Mouse (Mus musculus): ENCODE measurements around the gene Notch2. TPM values are rescaled to one million over a fixed set of nuclear protein-coding genes. Genes with fewer than 3 reads are reported as not detected.
A peak's percentile ranks its signal among the peaks of the same experiment; 100 is the strongest.
"Not testable (repeated sequence)": the region's sequence is repeated elsewhere in the genome, so short reads cannot be mapped to it uniquely, and the experiment has no call there.

Gene Notch2
- polyA plus RNA-seq, 1 experiment from 2014 or later: 10.6 TPM

GRCm38 (mm10) chr3:98046305-98046704, 33.0 kb downstream of the Notch2 start:
- Histone ChIP-seq H3K4me1 (replicated peaks; ENCODE audit: control insufficient read depth, insufficient read depth) (0 out of 2 replicates have a peak, but pooled peaks cover 3% of the 10 kb centered on the region), H3K27me3 (ENCODE audit: control insufficient read depth, insufficient read depth, low read length) (no peaks in the 10 kb centered on the region), H3K9me3 (ENCODE audit: control insufficient read depth, low read length) (no peaks in the 10 kb centered on the region), H3K36me3 (ENCODE audit: control insufficient read depth, insufficient read depth, low read length) (no peaks in the 10 kb centered on the region), H3K4me3 (ENCODE audit: low read depth, low read length) (no peak overlapping the region), H3K9ac (ENCODE audit: low read length) (no peak overlapping the region), H3K4me2 (replicated peaks; ENCODE audit: low read depth) (no peak overlapping the region), H3K27ac (replicated peaks) (0 out of 2 replicates have a peak overlapping the region, but pooled peaks have one; percentile 1)
- TF ChIP-seq CTCF (IDR thresholded peaks at IDR 0.05; ENCODE audit: low read depth): no peak
- no peak for TF ChIP-seq EP300 (optimal IDR thresholded peaks at IDR 0.05)
- 70% methylated on average over 8 of the region's 8 CpGs for WGBS
- DNase-seq (ENCODE audit: low spot score): no peak
- ATAC-seq (ENCODE audit: low FRiP score, low TSS enrichment): peak; percentile 19; the same call in 1 of the 2 replicates

- H3K27me3 ChIP-seq (ENCODE audit: control insufficient read depth, insufficient read depth, low read length): no peaks in the 10 kb centered on the region
Observed at GRCm38 (mm10) chr3:98049671-98050070, 36.3 kb downstream of the Notch2 start.

GRCm38 (mm10) chr3:98050086-98050485, 36.8 kb downstream of the Notch2 start:
- not testable (repeated sequence) for H3K36me3 ChIP-seq (ENCODE audit: control insufficient read depth, insufficient read depth, low read length); H3K9me3 ChIP-seq (ENCODE audit: control insufficient read depth, low read length); H3K27me3 ChIP-seq (ENCODE audit: control insufficient read depth, insufficient read depth, low read length); H3K4me2 ChIP-seq (replicated peaks; ENCODE audit: low read depth); H3K27ac ChIP-seq (replicated peaks); H3K4me3 ChIP-seq (ENCODE audit: low read depth, low read length); H3K4me1 ChIP-seq (replicated peaks; ENCODE audit: control insufficient read depth, insufficient read depth); ATAC-seq (ENCODE audit: low FRiP score, low TSS enrichment); H3K9ac ChIP-seq (ENCODE audit: low read length); DNase-seq (ENCODE audit: low spot score)
- WGBS: 89% methylated on average over 7 of the region's 7 CpGs

More at GRCm38 (mm10) chr3:98049671-98050070, 36.3 kb downstream of the Notch2 start:
- Histone ChIP-seq H3K9ac (ENCODE audit: low read length) (no peak overlapping the region), H3K4me2 (replicated peaks; ENCODE audit: low read depth) (no peak overlapping the region), H3K4me3 (ENCODE audit: low read depth, low read length) (no peak overlapping the region), H3K36me3 (ENCODE audit: control insufficient read depth, insufficient read depth, low read length) (no peaks in the 10 kb centered on the region), H3K4me1 (replicated peaks; ENCODE audit: control insufficient read depth, insufficient read depth) (peaks cover 7% of the 10 kb centered on the region; the same call in 1 of the 2 replicates), H3K9me3 (ENCODE audit: control insufficient read depth, low read length) (no peaks in the 10 kb centered on the region), H3K27ac (replicated peaks) (no peak overlapping the region)
- no peak for TF ChIP-seq CTCF (IDR thresholded peaks at IDR 0.05; ENCODE audit: low read depth)
- 88% methylated on average over 1 of the region's 1 CpGs for WGBS
- no peak for DNase-seq (ENCODE audit: low spot score)
- ATAC-seq (ENCODE audit: low FRiP score, low TSS enrichment): no peak

- peaks cover 7% of the 10 kb centered on the region; the same call in 1 of the 2 replicates for H3K4me1 ChIP-seq (replicated peaks; ENCODE audit: control insufficient read depth, insufficient read depth)
- 54% methylated on average over 14 of the region's 14 CpGs for WGBS
- no peak overlapping the region for H3K4me2 ChIP-seq (replicated peaks; ENCODE audit: low read depth)
- no peak overlapping the region for H3K9ac ChIP-seq (ENCODE audit: low read length)
- no peaks in the 10 kb centered on the region for H3K27me3 ChIP-seq (ENCODE audit: control insufficient read depth, insufficient read depth, low read length)
- no peaks in the 10 kb centered on the region for H3K9me3 ChIP-seq (ENCODE audit: control insufficient read depth, low read length)
- no peaks in the 10 kb centered on the region for H3K36me3 ChIP-seq (ENCODE audit: control insufficient read depth, insufficient read depth, low read length)
- no peak for ATAC-seq (ENCODE audit: low FRiP score, low TSS enrichment)
- TF ChIP-seq CTCF (IDR thresholded peaks at IDR 0.05; ENCODE audit: low read depth) (no peak), EP300 (optimal IDR thresholded peaks at IDR 0.05) (no peak)
- no peak overlapping the region for H3K4me3 ChIP-seq (ENCODE audit: low read depth, low read length)
- no peak overlapping the region for H3K27ac ChIP-seq (replicated peaks)
- no peak for DNase-seq (ENCODE audit: low spot score)
Observed at GRCm38 (mm10) chr3:98050492-98051406, 37.4 kb downstream of the Notch2 start.

GRCm38 (mm10) chr3:98051407-98051968, 38.2 kb downstream of the Notch2 start:
- DNase-seq (ENCODE audit: low spot score) (no peak), ATAC-seq (ENCODE audit: low FRiP score, low TSS enrichment) (0 out of 2 replicates have a peak, but pooled peaks have one; percentile 25)
- Histone ChIP-seq H3K4me2 (replicated peaks; ENCODE audit: low read depth) (no peak overlapping the region), H3K4me1 (replicated peaks; ENCODE audit: control insufficient read depth, insufficient read depth) (peaks cover 7% of the 10 kb centered on the region; the same call in 1 of the 2 replicates), H3K36me3 (ENCODE audit: control insufficient read depth, insufficient read depth, low read length) (no peaks in the 10 kb centered on the region), H3K9me3 (ENCODE audit: control insufficient read depth, low read length) (no peaks in the 10 kb centered on the region), H3K4me3 (ENCODE audit: low read depth, low read length) (no peak overlapping the region), H3K27me3 (ENCODE audit: control insufficient read depth, insufficient read depth, low read length) (no peaks in the 10 kb centered on the region), H3K27ac (replicated peaks) (no peak overlapping the region), H3K9ac (ENCODE audit: low read length) (no peak overlapping the region)
- TF ChIP-seq CTCF (IDR thresholded peaks at IDR 0.05; ENCODE audit: low read depth): no peak
- TF ChIP-seq EP300 (optimal IDR thresholded peaks at IDR 0.05): no peak
- WGBS: 34% methylated on average over 15 of the region's 16 CpGs

Data from stomach, postnatal 0 days (tissue).